Mouse (Mus musculus) intestine, embryonic 15.5 days (tissue): Measurements from ENCODE around the gene Fhl5. TPM values are rescaled to one million over a fixed set of nuclear protein-coding genes. Genes with fewer than 3 reads are reported as not detected.
"Not testable (repeated sequence)": the region's sequence is repeated elsewhere in the genome, so short reads cannot be mapped to it uniquely, and the experiment has no call there.

Experiments
- ATAC-seq: fragments of 200-750 bp; cut with Nextera tagmentation; 2 replicates; pipeline ENCODE4 v1.8.0; 2017; ENCODE audit warnings: moderate TSS enrichment, moderate library complexity
- H3K27ac ChIP-seq: fragments of 300-500 bp; sonication (generic); 2 replicates; pipeline ENCODE4 v1.5.1; 2015; ENCODE audit warnings: mild to moderate bottlenecking, inconsistent platforms
- H3K27me3 ChIP-seq: fragments of 300-500 bp; sonication (generic); replicated peaks from 2 replicates; pipeline ENCODE4 v1.6.1; 2015; ENCODE audit warnings: inconsistent platforms
- H3K36me3 ChIP-seq: fragments of 300-500 bp; sonication (generic); 2 replicates; pipeline ENCODE4 v1.6.1; 2015; ENCODE audit warnings: inconsistent platforms
- H3K4me1 ChIP-seq: fragments of 300-500 bp; sonication (generic); replicated peaks from 2 replicates; pipeline ENCODE4 v1.6.1; 2015; ENCODE audit warnings: inconsistent platforms
- H3K4me2 ChIP-seq: fragments of 300-500 bp; sonication (generic); replicated peaks from 2 replicates; pipeline ENCODE4 v1.6.1; 2015; ENCODE audit warnings: mild to moderate bottlenecking, inconsistent platforms
- H3K4me3 ChIP-seq: fragments of 300-500 bp; sonication (generic); replicated peaks from 2 replicates; pipeline ENCODE4 v1.5.1; 2015; ENCODE audit warnings: inconsistent platforms
- H3K9ac ChIP-seq: fragments of 300-500 bp; sonication (generic); 2 replicates; pipeline ENCODE4 v1.6.1; 2015; ENCODE audit warnings: inconsistent platforms
- H3K9me3 ChIP-seq: fragments of 300-500 bp; sonication (generic); 2 replicates; pipeline ENCODE4 v1.6.1; 2016; ENCODE audit warnings: inconsistent platforms
- WGBS: fragments of 180-500 bp; shearing (Covaris S2); methylation state at CpG from one replicate; pipeline ENCODE4 v1.1.7; 2015; 5-methylcytosine and 5-hydroxymethylcytosine counted together
- polyA plus RNA-seq: library from polyadenylated mRNA; unstranded; fragments of >200 nt; fragmentation: Nextera tagmentation; extraction: Ambion mirVana; gene quantifications from 2 replicates; pipeline ENCODE4 v1.2.1, GENCODE M21; 2015

Fhl5 gene
- polyA plus RNA-seq = 0.28 TPM in 1 of 2 replicates, not detected in the other

- no peak within 1 kb of the TSS for H3K27ac ChIP-seq
- no peaks in the 10 kb centered on the region for H3K27me3 ChIP-seq
- H3K9me3 ChIP-seq = no peaks in the 10 kb centered on the region
- H3K9ac ChIP-seq = no peak within 1 kb of the TSS
- no peaks in the 10 kb centered on the region for H3K4me1 ChIP-seq
- no peaks in the 10 kb centered on the region for H3K36me3 ChIP-seq
- no peak for ATAC-seq
- WGBS = 83% methylated on average over 3 of the region's 3 CpGs
- H3K4me3 ChIP-seq = no peak within 1 kb of the TSS
- H3K4me2 ChIP-seq = no peak within 1 kb of the TSS
These were observed at the start of gene Fhl5 for GRCm38 (mm10) chr4:25242776-25243175. Fhl5 (minus strand) TSS chr4:25242876.

- not testable (repeated sequence) for H3K27ac ChIP-seq, ATAC-seq, H3K4me3 ChIP-seq, H3K9me3 ChIP-seq, H3K4me2 ChIP-seq, H3K4me1 ChIP-seq, H3K36me3 ChIP-seq, H3K27me3 ChIP-seq, H3K9ac ChIP-seq
- 82% methylated on average over 1 of the region's 1 CpGs for WGBS
These were observed 42.3 kb upstream of the Fhl5 start for GRCm38 (mm10) chr4:25285002-25285401.

- Histone ChIP-seq H3K4me1 (no peaks in the 10 kb centered on the region), H3K9ac (peak within 1 kb of the TSS; percentile 93), H3K9me3 (no peaks in the 10 kb centered on the region), H3K4me2 (peak within 1 kb of the TSS; percentile 57), H3K4me3 (peak within 1 kb of the TSS; percentile 86), H3K27me3 (no peaks in the 10 kb centered on the region), H3K36me3 (no peaks in the 10 kb centered on the region), H3K27ac (peak within 1 kb of the TSS; percentile 97)
- peak; percentile 99 for ATAC-seq
- WGBS = under 1% methylated on average over 30 of the region's 30 CpGs
These were observed 39.0 kb upstream of the Fhl5 start, which contains the start of gene Ufl1 for GRCm38 (mm10) chr4:25281671-25282038. Ufl1 (minus strand) TSS chr4:25281821.

- no peaks in the 10 kb centered on the region for H3K9me3 ChIP-seq
- H3K27ac ChIP-seq = peak overlapping the region; percentile 97
- peak; percentile 96 for ATAC-seq
- no peaks in the 10 kb centered on the region for H3K27me3 ChIP-seq
- no peaks in the 10 kb centered on the region for H3K36me3 ChIP-seq
- WGBS = 1% methylated on average over 32 of the region's 32 CpGs
- peak overlapping the region; percentile 57 for H3K4me2 ChIP-seq
- H3K9ac ChIP-seq = peak overlapping the region; percentile 93
- H3K4me1 ChIP-seq = no peaks in the 10 kb centered on the region
- H3K4me3 ChIP-seq = peak overlapping the region; percentile 86
These were observed 38.4 kb upstream of the Fhl5 start for GRCm38 (mm10) chr4:25280938-25281670.

- no peaks in the 10 kb centered on the region for H3K27me3 ChIP-seq
- no peaks in the 10 kb centered on the region for H3K4me1 ChIP-seq
- no peak overlapping the region for H3K4me2 ChIP-seq
- WGBS = 74% methylated on average over 7 of the region's 7 CpGs
- H3K4me3 ChIP-seq = no peak overlapping the region
- no peak overlapping the region for H3K9ac ChIP-seq
- no peak for ATAC-seq
- H3K27ac ChIP-seq = no peak overlapping the region
- peaks cover 13% of the 10 kb centered on the region for H3K36me3 ChIP-seq
- H3K9me3 ChIP-seq = no peaks in the 10 kb centered on the region
These were observed 30.4 kb upstream of the Fhl5 start for GRCm38 (mm10) chr4:25272861-25273627.

- Histone ChIP-seq H3K4me2 (no peak overlapping the region), H3K9ac (no peak overlapping the region), H3K4me3 (no peak overlapping the region), H3K9me3 (no peaks in the 10 kb centered on the region), H3K27me3 (no peaks in the 10 kb centered on the region), H3K4me1 (no peaks in the 10 kb centered on the region), H3K36me3 (peaks cover 16% of the 10 kb centered on the region), H3K27ac (no peak overlapping the region)
- WGBS = 77% methylated on average over 1 of the region's 1 CpGs
- no peak for ATAC-seq
These were observed 29.2 kb upstream of the Fhl5 start for GRCm38 (mm10) chr4:25271926-25272325.

- Histone ChIP-seq H3K27me3 (no peaks in the 10 kb centered on the region), H3K4me1 (no peaks in the 10 kb centered on the region), H3K36me3 (peaks cover 12% of the 10 kb centered on the region), H3K9ac (no peak overlapping the region), H3K4me2 (no peak overlapping the region), H3K4me3 (no peak overlapping the region), H3K27ac (no peak overlapping the region), H3K9me3 (no peaks in the 10 kb centered on the region)
- 68% methylated on average over 3 of the region's 3 CpGs for WGBS
- ATAC-seq = peak; percentile 45; the same call in 1 of the 2 replicates
These were observed 24.5 kb upstream of the Fhl5 start for GRCm38 (mm10) chr4:25267144-25267543.

- H3K27me3 ChIP-seq = no peaks in the 10 kb centered on the region
- H3K4me2 ChIP-seq = no peak overlapping the region
- H3K4me3 ChIP-seq = no peak overlapping the region
- ATAC-seq = no peak
- WGBS = 93% methylated on average over 7 of the region's 7 CpGs
- H3K9me3 ChIP-seq = no peaks in the 10 kb centered on the region
- H3K9ac ChIP-seq = no peak overlapping the region
- H3K27ac ChIP-seq = no peak overlapping the region
- H3K36me3 ChIP-seq = peaks cover 3% of the 10 kb centered on the region; the same call in 1 of the 2 replicates
- H3K4me1 ChIP-seq = no peaks in the 10 kb centered on the region
These were observed 15.2 kb upstream of the Fhl5 start for GRCm38 (mm10) chr4:25257822-25258398.

- not testable (repeated sequence) for H3K27ac ChIP-seq, H3K4me3 ChIP-seq, H3K9ac ChIP-seq, ATAC-seq, H3K36me3 ChIP-seq, H3K27me3 ChIP-seq, H3K4me1 ChIP-seq, H3K9me3 ChIP-seq, H3K4me2 ChIP-seq
- WGBS = 92% methylated on average over 1 of the region's 1 CpGs
These were observed 7.0 kb downstream of the Fhl5 start for GRCm38 (mm10) chr4:25235663-25236062.

GRCm38 (mm10) chr4:25233767-25234166 lies 8.9 kb downstream of the Fhl5 start:
- H3K4me2 ChIP-seq, H3K4me1 ChIP-seq, ATAC-seq, H3K9me3 ChIP-seq, H3K36me3 ChIP-seq, H3K9ac ChIP-seq, H3K27ac ChIP-seq, H3K4me3 ChIP-seq, H3K27me3 ChIP-seq: not testable (repeated sequence)
- WGBS = 87% methylated on average over 1 of the region's 1 CpGs

GRCm38 (mm10) chr4:25232546-25232945 lies 10.1 kb downstream of the Fhl5 start:
- Histone ChIP-seq H3K4me1 (no peaks in the 10 kb centered on the region), H3K9ac (no peak overlapping the region), H3K27me3 (no peaks in the 10 kb centered on the region), H3K27ac (no peak overlapping the region), H3K4me3 (no peak overlapping the region), H3K4me2 (no peak overlapping the region), H3K9me3 (no peaks in the 10 kb centered on the region), H3K36me3 (no peaks in the 10 kb centered on the region)
- WGBS = 87% methylated on average over 3 of the region's 3 CpGs
- no peak for ATAC-seq

- no peaks in the 10 kb centered on the region for H3K4me1 ChIP-seq
- no peak for ATAC-seq
- H3K9me3 ChIP-seq = no peaks in the 10 kb centered on the region
- H3K27me3 ChIP-seq = no peaks in the 10 kb centered on the region
- H3K9ac ChIP-seq = no peak overlapping the region
- H3K4me2 ChIP-seq = no peak overlapping the region
- no peaks in the 10 kb centered on the region for H3K36me3 ChIP-seq
- WGBS = 40% methylated on average over 1 of the region's 1 CpGs
- no peak overlapping the region for H3K4me3 ChIP-seq
- H3K27ac ChIP-seq = no peak overlapping the region
These were observed 15.1 kb downstream of the Fhl5 start for GRCm38 (mm10) chr4:25227527-25227926.
